Mouse (Mus musculus): Measurements from ENCODE around the gene Synj1.

DNA sequence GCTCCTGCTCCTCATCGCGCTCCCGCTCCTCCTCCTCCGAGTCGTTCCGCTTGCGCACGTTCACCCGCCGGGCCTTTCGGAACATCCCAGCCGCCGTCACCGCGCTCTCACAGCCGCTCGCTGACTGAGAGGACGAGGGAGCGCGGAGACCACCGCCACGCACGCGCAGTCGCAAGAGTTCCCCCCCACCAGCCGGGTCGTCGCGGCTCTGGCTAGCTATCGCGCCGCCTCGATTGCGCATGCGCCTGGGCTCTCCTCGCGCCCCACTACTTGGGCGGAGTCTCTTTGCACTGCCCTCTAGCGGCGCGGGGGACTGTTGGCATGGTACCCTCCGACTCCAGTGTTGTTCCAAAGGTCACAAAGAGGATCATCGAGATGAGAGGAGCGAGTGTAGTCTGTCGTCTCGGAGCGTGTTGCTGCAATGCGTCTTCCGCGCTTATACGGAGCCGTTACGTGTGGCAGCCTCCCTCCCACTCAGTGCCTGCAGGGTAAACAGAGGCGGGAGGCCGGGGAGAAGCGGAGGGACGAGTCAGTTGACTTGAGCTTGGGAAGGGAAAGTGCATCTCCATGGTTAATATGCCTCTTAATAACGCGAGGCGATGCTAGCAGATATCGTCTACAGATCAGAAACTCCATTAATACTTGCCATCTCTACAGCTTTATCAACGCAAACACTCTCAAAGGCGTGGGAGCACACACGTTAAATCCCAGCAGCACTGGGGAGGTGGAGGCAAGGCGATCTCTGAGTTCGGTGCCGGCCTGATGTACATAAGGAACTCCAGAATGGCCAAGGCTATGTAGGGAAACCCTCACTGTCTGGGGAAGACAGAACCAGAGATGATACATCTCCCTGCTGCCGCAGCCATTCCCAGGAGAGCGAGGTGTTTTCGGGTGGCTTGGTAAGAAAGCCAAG lies 33.4 kb upstream of the Synj1 start, which contains the start of gene Paxbp1:
- TF ChIP-seq POLR2A (IDR thresholded peaks at IDR 0.05; ENCODE audit: insufficient read depth, low read depth, low read length) (peak; percentile 94), CTCF (IDR thresholded peaks at IDR 0.05) (peak; percentile 99)

All from heart, adult 2 months (tissue).